Mouse (Mus musculus) embryonic facial prominence, embryonic 12.5 days (tissue): ENCODE data around the gene Lef1. TPM values are rescaled to one million over a fixed set of nuclear protein-coding genes. Genes with fewer than 3 reads are reported as not detected.

ENCODE experiments used
- ATAC-seq: fragments of 200-750 bp; cut with Nextera tagmentation; 2 replicates; pipeline ENCODE4 v1.8.0; 2017; ENCODE audit not compliant: insufficient number of reproducible peaks, insufficient read depth, low FRiP score, low TSS enrichment
- H3K27ac ChIP-seq: fragments of 300-500 bp; sonication (generic); 2 replicates; pipeline ENCODE4 v1.5.1; 2016; ENCODE audit warnings: mild to moderate bottlenecking
- H3K27me3 ChIP-seq: fragments of 300-500 bp; sonication (generic); 2 replicates; pipeline ENCODE4 v1.6.1; 2016; ENCODE audit warnings: mild to moderate bottlenecking, moderate library complexity
- H3K36me3 ChIP-seq: fragments of 300-500 bp; sonication (generic); 2 replicates; pipeline ENCODE4 v1.6.1; 2016; ENCODE audit warnings: mild to moderate bottlenecking
- H3K4me1 ChIP-seq: fragments of 300-500 bp; sonication (generic); 2 replicates; pipeline ENCODE4 v1.6.1; 2016
- H3K4me2 ChIP-seq: fragments of 300-500 bp; sonication (generic); replicated peaks from 2 replicates; pipeline ENCODE4 v1.6.1; 2016; ENCODE audit warnings: mild to moderate bottlenecking, moderate library complexity
- H3K4me3 ChIP-seq: fragments of 300-500 bp; sonication (generic); 2 replicates; pipeline ENCODE4 v1.5.1; 2016; ENCODE audit warnings: mild to moderate bottlenecking
- H3K9ac ChIP-seq: fragments of 300-500 bp; sonication (generic); 2 replicates; pipeline ENCODE4 v1.6.1; 2016; ENCODE audit warnings: mild to moderate bottlenecking, moderate library complexity
- H3K9me3 ChIP-seq: fragments of 300-500 bp; sonication (generic); 2 replicates; pipeline ENCODE4 v1.6.1; 2016; ENCODE audit warnings: mild to moderate bottlenecking, moderate library complexity
- WGBS: fragments of 180-500 bp; shearing (Covaris S2); methylation state at CpG from one replicate; pipeline ENCODE4 v1.1.7; 2016; 5-methylcytosine and 5-hydroxymethylcytosine counted together
- polyA plus RNA-seq: library from polyadenylated mRNA; unstranded; fragments of >200 nt; fragmentation: Nextera tagmentation; extraction: Ambion mirVana; gene quantifications from 2 replicates; pipeline ENCODE4 v1.2.1, GENCODE M21; 2016

Lef1 gene
- polyA plus RNA-seq, 1 experiment from 2014 or later = 107 TPM

DNA sequence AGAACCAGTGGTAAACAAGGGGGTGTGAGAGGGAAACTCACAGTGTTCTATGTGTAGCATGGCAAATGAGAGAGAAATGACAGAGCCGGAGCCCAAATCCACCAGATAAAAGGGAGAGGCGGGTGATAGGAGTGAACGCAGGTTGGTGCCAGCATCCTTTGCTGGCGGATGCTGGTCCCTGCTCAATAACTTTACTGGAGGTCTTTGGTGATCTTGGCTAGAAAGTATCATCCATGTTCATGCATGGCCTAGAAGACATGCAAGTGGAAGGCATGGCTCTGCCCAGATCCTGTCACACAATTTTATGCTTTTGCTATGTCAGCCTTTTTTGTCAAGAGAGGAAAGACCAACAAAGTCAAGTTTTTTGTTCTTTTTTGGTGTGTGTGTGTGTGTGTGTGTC is 42.6 kb downstream of the Lef1 start:
- Histone ChIP-seq H3K9me3 (no peaks in the 10 kb centered on the region), H3K4me3 (no peak overlapping the region), H3K4me2 (no peak overlapping the region), H3K4me1 (peaks cover 24% of the 10 kb centered on the region), H3K27me3 (no peaks in the 10 kb centered on the region), H3K9ac (no peak overlapping the region), H3K36me3 (no peaks in the 10 kb centered on the region), H3K27ac (no peak overlapping the region)
- 89% methylated on average over 4 of the region's 4 CpGs for WGBS
- no peak for ATAC-seq

DNA sequence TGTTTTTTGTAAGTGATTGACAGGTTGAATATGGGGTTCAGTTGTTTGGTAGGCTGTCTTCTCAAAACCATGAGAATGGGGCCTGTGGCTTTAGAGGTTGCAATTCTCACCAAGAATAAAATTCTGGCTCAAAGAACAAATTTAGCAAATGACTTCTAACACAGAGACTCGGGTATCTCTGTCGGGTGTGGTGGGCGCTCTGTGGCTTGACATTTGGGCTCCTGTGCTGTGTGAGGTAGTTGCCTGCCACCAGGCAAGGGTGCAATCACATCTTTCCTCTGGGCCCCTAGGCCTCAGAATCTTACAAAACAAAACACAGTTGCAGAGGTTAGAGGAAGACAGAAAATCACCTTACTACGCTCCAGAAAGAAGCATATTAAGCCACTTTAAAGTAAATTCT is 43.6 kb downstream of the Lef1 start:
- peaks cover 24% of the 10 kb centered on the region for H3K4me1 ChIP-seq
- H3K27me3 ChIP-seq = no peaks in the 10 kb centered on the region
- H3K27ac ChIP-seq = no peak overlapping the region
- no peaks in the 10 kb centered on the region for H3K9me3 ChIP-seq
- 74% methylated on average over 4 of the region's 4 CpGs for WGBS
- no peak for ATAC-seq
- no peak overlapping the region for H3K9ac ChIP-seq
- no peak overlapping the region for H3K4me3 ChIP-seq
- no peak overlapping the region for H3K4me2 ChIP-seq
- no peaks in the 10 kb centered on the region for H3K36me3 ChIP-seq

DNA sequence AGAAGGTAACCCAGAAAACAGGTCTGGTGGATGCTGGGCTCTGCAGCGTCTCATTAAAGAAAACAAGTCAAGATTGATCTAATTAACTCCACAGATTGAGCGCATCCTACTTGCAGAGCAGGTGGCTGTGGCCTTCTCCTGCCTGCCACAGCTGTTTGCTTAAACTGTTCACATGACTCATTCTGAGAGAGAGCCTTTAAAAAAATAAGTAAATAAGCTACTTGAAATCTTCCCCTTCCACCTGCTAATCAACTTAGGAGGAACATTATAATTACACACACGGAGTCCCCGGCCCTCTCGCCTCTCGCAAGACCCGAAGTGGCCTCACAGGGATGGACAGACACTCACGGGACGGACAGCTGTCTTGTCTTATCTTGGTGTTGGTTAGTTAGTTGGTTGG is 44.3 kb downstream of the Lef1 start:
- Histone ChIP-seq H3K4me3 (no peak overlapping the region), H3K9ac (no peak overlapping the region), H3K9me3 (no peaks in the 10 kb centered on the region), H3K4me1 (peaks cover 24% of the 10 kb centered on the region), H3K27me3 (no peaks in the 10 kb centered on the region), H3K27ac (no peak overlapping the region), H3K36me3 (no peaks in the 10 kb centered on the region), H3K4me2 (no peak overlapping the region)
- WGBS = 74% methylated on average over 9 of the region's 9 CpGs
- ATAC-seq = no peak

DNA sequence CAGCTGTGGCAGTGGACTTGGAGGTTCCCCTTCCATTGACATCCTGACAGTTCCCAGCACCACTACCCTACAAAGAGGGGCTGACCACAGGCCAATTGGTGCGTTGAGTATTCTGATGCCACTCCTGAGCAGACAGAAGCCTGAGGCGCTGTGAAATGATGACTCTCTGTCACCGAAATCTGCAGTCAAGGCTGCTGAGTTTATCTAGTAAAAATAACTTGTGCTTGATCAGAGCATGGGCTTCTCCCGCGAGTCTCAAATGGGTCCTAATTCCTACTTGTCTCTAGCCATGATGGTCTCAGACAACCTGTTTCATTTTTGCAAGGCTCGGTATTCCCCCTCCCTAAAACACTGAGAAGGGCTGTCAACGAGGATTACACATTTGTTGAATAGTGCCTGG is 44.8 kb downstream of the Lef1 start:
- Histone ChIP-seq H3K4me2 (no peak overlapping the region), H3K27ac (no peak overlapping the region), H3K9ac (no peak overlapping the region), H3K27me3 (no peaks in the 10 kb centered on the region), H3K4me1 (peaks cover 24% of the 10 kb centered on the region), H3K9me3 (no peaks in the 10 kb centered on the region), H3K4me3 (no peak overlapping the region), H3K36me3 (no peaks in the 10 kb centered on the region)
- WGBS = 73% methylated on average over 7 of the region's 7 CpGs
- ATAC-seq = no peak

DNA sequence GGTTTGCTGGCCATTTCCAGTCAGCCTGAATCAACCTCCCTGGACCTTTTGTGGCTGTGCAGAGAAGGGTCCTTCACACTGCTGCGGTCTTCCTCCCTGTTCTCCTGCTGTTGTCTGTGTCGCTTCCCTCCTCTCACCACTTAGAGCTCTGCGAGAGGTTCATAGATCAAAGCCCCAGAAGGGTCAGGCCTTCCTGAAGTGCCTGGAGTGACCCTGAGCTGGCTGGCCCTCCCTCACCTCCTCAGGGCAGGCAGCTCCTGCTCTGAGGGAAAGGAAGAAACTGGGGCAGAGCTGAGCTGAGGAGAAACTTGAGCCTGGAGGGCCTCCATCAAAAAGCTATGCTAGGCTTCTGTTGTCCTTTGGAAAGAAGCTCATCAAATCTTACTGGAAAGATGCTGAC is 45.4 kb downstream of the Lef1 start:
- Histone ChIP-seq H3K27me3 (no peaks in the 10 kb centered on the region), H3K4me3 (no peak overlapping the region), H3K27ac (no peak overlapping the region), H3K9me3 (no peaks in the 10 kb centered on the region), H3K9ac (0 out of 2 replicates have a peak overlapping the region, but pooled peaks have one; percentile 16), H3K36me3 (no peaks in the 10 kb centered on the region), H3K4me1 (peaks cover 27% of the 10 kb centered on the region), H3K4me2 (no peak overlapping the region)
- 30% methylated on average over 3 of the region's 3 CpGs for WGBS
- ATAC-seq = no peak

DNA sequence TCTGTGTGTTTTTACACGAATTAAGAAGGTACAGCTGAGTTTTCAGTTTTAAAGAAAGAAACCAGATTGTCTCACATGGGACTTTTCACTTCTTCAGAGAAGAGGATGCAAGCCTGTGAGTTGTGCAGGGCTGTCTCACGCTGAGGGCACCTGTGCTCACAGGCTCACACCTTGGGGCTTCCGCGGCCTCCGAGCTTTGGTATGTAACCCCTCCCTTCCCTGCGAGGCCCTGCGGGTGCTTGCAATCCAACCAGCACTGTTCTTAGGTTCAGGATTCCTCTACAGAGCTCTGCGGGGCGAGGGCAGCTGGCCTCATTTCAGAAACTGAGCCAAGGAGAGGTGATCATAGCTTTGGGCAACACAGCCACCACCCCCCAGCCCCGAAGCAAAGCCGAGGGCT is 46.1 kb downstream of the Lef1 start:
- WGBS = 17% methylated on average over 11 of the region's 11 CpGs
- H3K9ac ChIP-seq = no peak overlapping the region
- no peak for ATAC-seq

DNA sequence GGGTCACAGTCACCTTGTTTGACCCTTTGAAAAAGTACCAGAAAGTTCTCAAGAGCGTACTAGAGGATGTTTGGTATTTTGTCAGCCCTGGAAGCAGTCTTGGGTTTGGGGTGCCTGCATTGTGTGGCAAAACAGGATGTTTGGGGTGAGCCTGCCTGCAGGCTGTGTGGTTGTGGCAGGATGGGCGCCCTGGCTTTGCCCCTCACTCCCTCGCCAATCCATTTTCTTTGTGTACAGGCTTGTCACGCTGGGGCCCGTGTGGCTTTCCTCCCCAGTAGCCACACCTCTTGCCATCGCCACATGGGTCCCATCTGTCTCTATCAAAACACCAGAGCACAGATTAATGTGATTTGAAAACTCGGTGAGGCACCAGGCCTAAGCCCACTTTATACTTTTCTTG is 47.2 kb downstream of the Lef1 start:
- Histone ChIP-seq H3K9me3 (no peaks in the 10 kb centered on the region), H3K27ac (no peak overlapping the region), H3K4me3 (no peak overlapping the region), H3K9ac (no peak overlapping the region), H3K4me2 (no peak overlapping the region), H3K27me3 (no peaks in the 10 kb centered on the region), H3K36me3 (no peaks in the 10 kb centered on the region), H3K4me1 (peaks cover 34% of the 10 kb centered on the region)
- ATAC-seq = no peak
- 34% methylated on average over 7 of the region's 7 CpGs for WGBS

More for the DNA sequence above, 46.1 kb downstream of the Lef1 start:
- H3K36me3 ChIP-seq = no peaks in the 10 kb centered on the region
- H3K4me2 ChIP-seq = peak overlapping the region; percentile 18; the same call in 1 of the 2 replicates
- H3K27me3 ChIP-seq = no peaks in the 10 kb centered on the region
- H3K9me3 ChIP-seq = no peaks in the 10 kb centered on the region
- no peak overlapping the region for H3K4me3 ChIP-seq
- peak overlapping the region; percentile 63; the same call in 1 of the 2 replicates for H3K27ac ChIP-seq
- peaks cover 34% of the 10 kb centered on the region for H3K4me1 ChIP-seq

DNA sequence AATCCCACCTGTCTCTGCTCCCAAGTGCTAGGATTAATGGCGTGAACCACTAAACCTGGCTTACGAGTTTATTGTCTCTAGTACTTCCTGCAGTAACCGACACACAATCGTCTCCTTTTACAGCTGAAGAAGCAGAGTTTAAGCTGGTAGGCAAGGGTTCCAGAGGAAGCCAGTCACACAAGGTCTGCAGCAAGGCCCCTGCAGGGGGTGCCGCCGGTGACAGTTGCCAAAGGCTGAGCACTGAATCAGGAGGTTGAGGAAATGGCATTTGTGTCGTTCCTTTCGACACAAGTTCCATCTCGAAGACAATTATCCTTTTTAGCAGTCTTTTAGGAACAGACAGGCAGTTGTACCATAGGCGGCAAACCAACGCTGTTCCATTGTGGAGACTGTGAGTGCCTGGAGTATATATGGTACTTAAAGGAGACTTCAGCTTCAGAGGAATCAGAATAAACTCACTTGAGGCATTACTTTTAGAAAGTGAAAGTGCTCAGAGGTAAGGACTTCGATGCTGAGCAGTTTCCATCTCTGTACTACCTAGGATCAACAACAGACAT is 49.0 kb downstream of the Lef1 start:
- 51% methylated on average over 12 of the region's 12 CpGs for WGBS
- H3K4me1 ChIP-seq = peaks cover 34% of the 10 kb centered on the region

DNA sequence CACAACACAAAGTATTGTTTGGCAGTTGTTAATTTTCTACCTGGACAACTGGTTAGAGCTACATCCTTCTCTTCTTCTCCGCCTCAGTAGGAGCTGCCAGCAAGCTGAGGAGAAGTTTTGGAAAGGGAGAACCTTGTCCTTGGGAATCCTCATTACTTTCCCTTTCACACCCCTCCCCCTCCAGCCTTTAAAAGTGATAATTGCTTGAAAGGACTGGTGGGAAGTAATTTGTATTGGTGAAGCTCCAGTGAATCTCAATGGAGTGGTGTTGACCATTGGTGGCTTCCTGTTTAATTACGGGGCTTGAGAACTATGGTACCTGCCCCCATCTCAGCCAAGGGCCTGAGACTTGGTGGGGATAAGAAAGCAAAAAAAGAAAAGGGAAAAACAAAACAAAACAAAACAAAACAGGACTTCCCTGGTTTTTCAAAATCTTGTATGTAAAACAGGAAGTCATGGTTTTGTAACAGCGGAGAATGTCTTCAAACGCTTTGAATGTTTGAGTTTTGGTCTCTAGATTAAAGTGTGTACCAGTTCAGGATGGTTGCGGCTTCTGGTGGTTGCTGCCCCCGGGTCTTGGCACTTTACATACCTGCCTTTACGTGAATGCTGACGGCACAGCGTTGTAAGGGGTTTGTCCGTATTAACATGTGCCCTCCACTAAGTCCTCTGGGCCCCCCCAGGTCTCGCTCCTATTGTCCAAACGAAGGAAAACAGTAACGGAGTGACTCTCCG is 49.8 kb downstream of the Lef1 start:
- ATAC-seq = no peak
- 74% methylated on average over 14 of the region's 14 CpGs for WGBS
- H3K27ac ChIP-seq = no peak overlapping the region
- H3K27me3 ChIP-seq = no peaks in the 10 kb centered on the region
- H3K4me1 ChIP-seq = peaks cover 34% of the 10 kb centered on the region
- no peak overlapping the region for H3K4me3 ChIP-seq
- no peak overlapping the region for H3K4me2 ChIP-seq
- no peaks in the 10 kb centered on the region for H3K9me3 ChIP-seq
- H3K36me3 ChIP-seq = no peaks in the 10 kb centered on the region
- no peak overlapping the region for H3K9ac ChIP-seq

More for the DNA sequence above, 49.0 kb downstream of the Lef1 start:
- no peak overlapping the region for H3K4me3 ChIP-seq
- H3K4me2 ChIP-seq = no peak overlapping the region
- no peaks in the 10 kb centered on the region for H3K9me3 ChIP-seq
- H3K36me3 ChIP-seq = no peaks in the 10 kb centered on the region
- no peak for ATAC-seq
- H3K27me3 ChIP-seq = no peaks in the 10 kb centered on the region
- no peak overlapping the region for H3K9ac ChIP-seq
- no peak overlapping the region for H3K27ac ChIP-seq

DNA sequence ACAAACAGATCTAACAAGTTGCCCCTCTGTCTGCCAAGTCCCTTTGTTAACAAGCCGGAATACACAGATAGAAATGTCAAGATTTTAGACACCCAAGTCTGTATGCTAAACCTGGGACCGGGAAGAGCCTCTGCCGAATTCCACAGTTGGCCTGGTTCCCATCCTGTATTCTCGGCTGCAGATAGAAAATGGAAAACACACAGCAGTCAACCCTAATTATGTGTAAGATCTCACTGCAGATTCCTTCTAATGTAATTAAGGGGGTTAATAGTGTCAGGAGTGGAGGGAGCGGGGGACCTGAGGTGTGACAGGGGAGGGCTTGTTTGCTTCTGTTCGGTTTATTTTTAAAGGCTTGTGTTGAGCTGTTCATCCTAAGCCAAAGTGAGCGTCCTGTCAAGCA is 50.6 kb downstream of the Lef1 start:
- WGBS = 53% methylated on average over 7 of the region's 7 CpGs
- Histone ChIP-seq H3K4me1 (peaks cover 27% of the 10 kb centered on the region), H3K4me2 (no peak overlapping the region), H3K4me3 (no peak overlapping the region), H3K9me3 (no peaks in the 10 kb centered on the region), H3K27ac (no peak overlapping the region), H3K9ac (no peak overlapping the region), H3K36me3 (no peaks in the 10 kb centered on the region), H3K27me3 (no peaks in the 10 kb centered on the region)
- no peak for ATAC-seq

DNA sequence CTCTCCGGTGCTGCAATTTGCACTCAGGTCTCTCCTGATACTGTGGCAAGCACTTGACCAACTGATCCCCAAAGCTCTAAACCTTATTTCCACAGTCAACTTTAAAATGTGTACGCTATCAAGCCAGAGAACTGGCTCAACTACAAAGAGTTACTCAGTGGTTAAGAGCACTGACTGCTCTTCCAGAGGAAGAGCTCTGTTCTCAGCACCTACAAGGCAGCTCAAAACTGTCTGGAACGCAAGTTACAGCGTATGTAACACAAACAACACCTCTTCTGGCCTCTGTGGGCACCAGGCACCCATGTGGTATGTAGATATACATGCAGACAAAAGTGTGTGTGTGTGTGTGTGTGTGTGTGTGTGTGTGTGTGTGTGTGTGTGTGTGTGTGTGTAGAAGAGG is 57.5 kb downstream of the Lef1 start:
- no peaks in the 10 kb centered on the region for H3K9me3 ChIP-seq
- 90% methylated on average over 4 of the region's 4 CpGs for WGBS
- no peak for ATAC-seq
- H3K9ac ChIP-seq = no peak overlapping the region
- no peak overlapping the region for H3K4me2 ChIP-seq
- no peaks in the 10 kb centered on the region for H3K36me3 ChIP-seq
- H3K27me3 ChIP-seq = no peaks in the 10 kb centered on the region
- no peak overlapping the region for H3K27ac ChIP-seq
- no peak overlapping the region for H3K4me3 ChIP-seq
- peaks cover 9% of the 10 kb centered on the region for H3K4me1 ChIP-seq

DNA sequence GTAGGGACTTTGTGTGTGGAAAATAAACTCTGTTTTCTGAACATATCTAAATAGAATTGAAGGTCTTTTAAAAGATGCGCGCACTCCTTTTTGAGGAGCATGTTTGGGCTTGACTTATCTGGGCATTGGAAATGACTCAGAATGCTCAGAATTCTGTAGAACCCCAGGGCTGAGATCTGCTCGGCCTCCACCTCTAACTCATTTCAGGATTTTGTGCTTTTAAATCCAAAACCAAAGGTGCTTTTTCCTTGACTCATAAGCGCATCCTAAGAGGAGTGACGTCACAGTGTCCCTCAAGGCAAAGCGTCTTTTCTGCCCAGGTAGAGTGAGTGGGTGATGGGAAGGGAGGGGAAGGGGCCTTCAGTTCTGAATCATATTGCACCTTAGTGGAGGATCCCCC is 58.9 kb downstream of the Lef1 start:
- WGBS = 83% methylated on average over 6 of the region's 6 CpGs
- Histone ChIP-seq H3K9ac (no peak overlapping the region), H3K27ac (no peak overlapping the region), H3K4me3 (no peak overlapping the region), H3K27me3 (no peaks in the 10 kb centered on the region), H3K4me2 (no peak overlapping the region), H3K9me3 (no peaks in the 10 kb centered on the region), H3K36me3 (no peaks in the 10 kb centered on the region), H3K4me1 (peaks cover 9% of the 10 kb centered on the region)
- ATAC-seq = no peak
